Mouse (Mus musculus) erythroblast, embryonic 14.5 days (primary cell): ENCODE data around the gene Hsbp1.

Experiments
- GATA1 ChIP-seq: IDR thresholded peaks from 2 replicates; pipeline ENCODE4 v1.6.1; 2012; ENCODE audit warnings: low read length, inconsistent platforms, mixed read lengths
- TAL1 ChIP-seq: IDR thresholded peaks from 3 replicates; pipeline ENCODE4 v1.6.1; 2012; ENCODE audit warnings: low read length, inconsistent platforms, mixed read lengths

- TF ChIP-seq TAL1: no peak
- no peak for TF ChIP-seq GATA1
Measured at GRCm38 (mm10) chr8:119352977-119353658, 8.8 kb downstream of the Hsbp1 start.
